Mouse (Mus musculus): Measurements from ENCODE around the gene Gm3448. TPM values are rescaled to one million over a fixed set of nuclear protein-coding genes. Genes with fewer than 3 reads are reported as not detected.
"Not testable (repeated sequence)": the region's sequence is repeated elsewhere in the genome, so short reads cannot be mapped to it uniquely, and the experiment has no call there.

Gene Gm3448
- polyA plus RNA-seq, 1 experiment from 2014 or later: 5.7 TPM

DNA sequence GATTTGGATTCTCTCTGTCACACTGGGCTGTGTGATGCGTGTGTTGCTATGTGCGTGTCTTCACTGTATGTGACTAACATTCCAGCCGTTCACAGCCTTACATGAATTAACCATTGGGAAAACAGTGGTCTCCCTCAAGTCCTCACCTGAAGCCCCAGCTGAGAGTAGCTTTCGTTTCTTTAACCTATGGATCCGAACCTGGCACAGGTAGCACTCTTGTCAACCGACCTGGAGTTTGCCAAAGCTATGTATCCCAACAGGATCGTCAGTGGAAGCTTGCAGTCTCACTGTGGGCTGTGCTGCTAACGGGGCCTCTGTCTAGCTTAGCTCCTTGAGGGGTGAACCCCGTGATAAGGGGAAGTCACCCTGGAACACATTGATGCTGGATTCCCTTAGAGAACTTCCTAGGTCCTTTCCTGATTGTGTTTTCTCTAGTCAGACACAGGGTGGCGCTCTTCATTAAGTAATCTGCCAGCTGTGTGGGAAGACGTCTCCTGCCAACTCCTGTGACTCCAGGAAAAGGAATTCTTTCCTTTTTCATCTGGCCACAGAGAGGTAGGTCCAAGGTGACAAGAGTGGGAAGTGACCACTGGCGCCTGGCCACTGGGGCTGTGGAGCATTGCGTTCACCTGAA, 24.2 kb upstream of the Gm3448 start:
- Histone ChIP-seq H3K4me2 (replicated peaks) (peak overlapping the region; percentile 41), H3K36me3 (peaks cover 39% of the 10 kb centered on the region), H3K9me3 (no peaks in the 10 kb centered on the region), H3K27me3 (peaks cover 4% of the 10 kb centered on the region; the same call in 1 of the 2 replicates), H3K4me3 (replicated peaks) (peak overlapping the region; percentile 22), H3K4me1 (replicated peaks) (peaks cover 8% of the 10 kb centered on the region), H3K27ac (peak overlapping the region; percentile 69), H3K9ac (replicated peaks) (peak overlapping the region; percentile 59; the same call in 1 of the 2 replicates)
- 43% methylated on average over 13 of the region's 13 CpGs for WGBS
- peak; percentile 91 for ATAC-seq

DNA sequence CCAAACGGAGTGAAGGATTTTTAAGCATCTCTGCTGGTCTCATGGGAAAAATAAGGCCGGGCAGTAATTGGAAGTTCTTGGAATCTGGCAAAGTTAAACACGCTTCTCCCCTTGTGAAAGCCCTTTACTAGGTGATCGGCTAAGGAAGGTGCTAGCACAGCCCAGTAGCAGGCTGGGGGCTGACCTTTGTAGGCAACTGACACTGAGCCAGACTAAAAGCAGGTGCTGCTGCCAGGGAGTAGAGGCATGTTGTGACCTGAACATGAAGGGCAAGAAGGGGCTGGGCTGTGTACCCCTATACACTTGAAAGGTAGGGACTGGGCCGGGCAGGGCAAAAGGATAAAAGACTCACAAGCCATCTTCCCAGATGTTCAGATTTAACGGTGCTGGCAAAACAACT, 19.0 kb upstream of the Gm3448 start:
- no peak overlapping the region for H3K4me2 ChIP-seq (replicated peaks)
- H3K27me3 ChIP-seq: no peaks in the 10 kb centered on the region
- H3K9me3 ChIP-seq: no peaks in the 10 kb centered on the region
- no peak overlapping the region for H3K4me3 ChIP-seq (replicated peaks)
- WGBS: 92% methylated on average over 6 of the region's 6 CpGs
- H3K9ac ChIP-seq (replicated peaks): no peak overlapping the region
- ATAC-seq: no peak
- H3K27ac ChIP-seq: no peak overlapping the region
- H3K4me1 ChIP-seq (replicated peaks): no peaks in the 10 kb centered on the region
- H3K36me3 ChIP-seq: peaks cover 84% of the 10 kb centered on the region

DNA sequence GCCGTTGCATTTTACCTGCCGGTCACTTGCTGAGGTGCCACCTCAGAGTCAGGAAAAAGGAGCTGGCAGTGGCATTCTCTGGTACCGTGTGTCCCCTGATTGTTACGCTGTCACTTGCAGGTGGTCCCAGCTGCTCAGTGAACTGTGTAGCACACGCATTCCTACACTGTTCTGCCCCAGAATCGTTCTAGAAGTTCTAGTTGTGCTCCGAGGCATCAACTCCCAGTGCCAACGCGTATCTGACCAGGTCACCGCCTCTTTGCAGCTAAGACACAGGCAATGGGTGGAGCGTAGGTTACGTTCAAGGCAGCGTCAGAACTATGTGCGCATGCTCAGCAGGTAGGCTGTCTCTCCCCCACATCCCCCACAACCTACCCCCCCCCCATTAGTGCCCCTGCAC, 18.3 kb upstream of the Gm3448 start:
- no peak overlapping the region for H3K4me2 ChIP-seq (replicated peaks)
- ATAC-seq: no peak
- 96% methylated on average over 14 of the region's 14 CpGs for WGBS
- H3K9ac ChIP-seq (replicated peaks): no peak overlapping the region
- no peak overlapping the region for H3K27ac ChIP-seq
- H3K4me1 ChIP-seq (replicated peaks): no peaks in the 10 kb centered on the region
- H3K9me3 ChIP-seq: no peaks in the 10 kb centered on the region
- H3K36me3 ChIP-seq: peaks cover 90% of the 10 kb centered on the region
- H3K27me3 ChIP-seq: no peaks in the 10 kb centered on the region
- H3K4me3 ChIP-seq (replicated peaks): no peak overlapping the region

DNA sequence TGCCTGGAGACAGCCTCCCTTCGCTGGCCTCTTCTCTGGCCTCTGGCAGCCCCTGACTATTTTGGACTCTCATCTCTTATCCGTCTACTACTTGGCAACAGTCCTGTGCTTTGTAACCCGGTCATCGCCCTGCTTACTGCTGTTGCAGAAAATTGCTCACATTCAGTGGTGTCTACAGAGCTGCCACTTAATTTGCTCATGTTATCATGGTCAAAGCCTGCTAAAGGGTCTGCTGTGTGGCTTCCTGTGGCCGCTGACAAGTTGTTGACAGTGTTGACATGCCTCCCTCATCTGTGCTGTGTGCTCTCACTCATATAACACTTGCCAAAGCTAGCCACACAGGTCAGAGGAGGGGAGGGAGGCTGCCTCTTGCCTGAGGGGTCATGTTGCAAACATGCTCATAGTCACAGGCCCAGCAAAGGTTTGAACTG, 16.8 kb upstream of the Gm3448 start:
- Histone ChIP-seq H3K9me3 (no peaks in the 10 kb centered on the region), H3K27me3 (no peaks in the 10 kb centered on the region), H3K9ac (replicated peaks) (no peak overlapping the region), H3K36me3 (peaks cover 77% of the 10 kb centered on the region), H3K27ac (no peak overlapping the region), H3K4me2 (replicated peaks) (no peak overlapping the region), H3K4me3 (replicated peaks) (no peak overlapping the region), H3K4me1 (replicated peaks) (no peaks in the 10 kb centered on the region)
- 97% methylated on average over 5 of the region's 5 CpGs for WGBS
- no peak for ATAC-seq

DNA sequence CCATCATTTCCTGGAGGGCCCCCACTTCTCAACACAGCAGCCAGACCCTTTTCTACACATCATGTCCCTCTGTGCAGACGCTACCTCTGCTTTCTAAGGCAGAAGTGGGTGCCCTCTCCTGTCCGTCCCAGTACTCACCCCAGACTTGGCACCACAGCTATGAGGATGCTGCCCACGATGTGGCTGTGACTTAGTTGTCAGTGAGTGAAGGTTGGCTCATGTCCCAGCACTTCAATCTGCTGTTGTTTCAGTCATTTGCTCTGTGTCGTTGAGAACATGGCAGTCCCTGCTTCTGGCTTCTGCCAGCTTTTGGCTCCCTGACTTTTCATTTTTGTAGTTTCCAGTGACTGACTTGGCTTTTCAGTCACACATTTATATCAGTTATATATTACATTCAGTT, 14.6 kb upstream of the Gm3448 start:
- WGBS: 90% methylated on average over 4 of the region's 4 CpGs
- H3K9me3 ChIP-seq: no peaks in the 10 kb centered on the region
- no peak overlapping the region for H3K4me3 ChIP-seq (replicated peaks)
- H3K9ac ChIP-seq (replicated peaks): no peak overlapping the region
- H3K27ac ChIP-seq: no peak overlapping the region
- H3K4me1 ChIP-seq (replicated peaks): no peaks in the 10 kb centered on the region
- no peaks in the 10 kb centered on the region for H3K27me3 ChIP-seq
- peaks cover 55% of the 10 kb centered on the region for H3K36me3 ChIP-seq
- no peak overlapping the region for H3K4me2 ChIP-seq (replicated peaks)
- ATAC-seq: no peak

DNA sequence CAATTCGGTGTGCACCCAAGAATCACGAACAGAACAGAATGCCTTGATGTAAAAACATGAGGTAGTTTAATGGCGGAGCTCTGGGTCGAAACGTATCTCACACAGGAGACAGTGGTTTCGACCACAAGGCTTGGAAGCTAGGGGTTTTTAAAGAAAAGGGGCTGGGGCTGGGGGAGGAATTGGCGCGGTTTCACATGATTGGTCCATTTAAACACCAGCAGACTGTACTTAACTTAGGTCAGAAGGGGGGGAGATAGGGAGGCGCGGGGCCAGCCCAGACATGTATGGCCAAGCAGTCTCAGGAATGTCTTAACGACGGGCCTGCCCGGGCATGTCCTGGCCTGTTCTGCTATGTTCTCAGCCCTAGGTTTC, 12.5 kb upstream of the Gm3448 start:
- H3K4me1 ChIP-seq (replicated peaks); H3K27ac ChIP-seq; H3K4me3 ChIP-seq (replicated peaks); ATAC-seq; H3K9me3 ChIP-seq; H3K27me3 ChIP-seq; H3K4me2 ChIP-seq (replicated peaks); H3K9ac ChIP-seq (replicated peaks): not testable (repeated sequence)
- 94% methylated on average over 12 of the region's 13 CpGs for WGBS
- peaks cover 35% of the 10 kb centered on the region for H3K36me3 ChIP-seq

DNA sequence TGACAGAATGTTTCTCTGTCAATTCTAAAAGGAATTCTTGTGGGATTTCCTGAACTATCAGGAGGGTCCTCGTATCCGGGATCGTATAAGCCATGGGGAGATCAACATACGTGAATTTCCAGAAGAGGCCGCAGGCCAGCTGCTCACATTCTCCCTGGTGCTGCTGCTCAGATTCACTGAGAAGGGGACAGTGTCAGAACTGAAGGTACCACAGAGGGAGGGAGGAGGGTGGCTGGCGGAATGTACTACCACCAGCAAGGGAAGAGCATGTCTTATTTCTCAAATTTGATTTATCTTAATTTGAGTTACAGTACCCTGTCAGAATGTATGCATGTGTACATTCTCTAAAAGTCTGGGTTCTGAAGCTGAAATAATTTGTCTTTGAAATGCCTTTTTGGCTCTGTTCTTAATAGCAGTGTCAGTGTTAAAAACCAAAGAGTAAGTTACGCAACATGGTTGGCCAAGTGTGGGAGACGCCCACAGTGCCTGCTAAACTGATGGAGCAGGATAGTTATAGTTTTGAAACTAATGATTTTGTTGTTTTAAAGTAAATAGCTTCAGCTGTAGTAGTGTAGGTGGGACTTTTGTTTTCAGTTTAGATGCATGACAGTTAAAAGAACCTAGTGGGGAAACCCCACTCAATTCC, 12.0 kb upstream of the Gm3448 start:
- not testable (repeated sequence) for H3K27me3 ChIP-seq; H3K4me2 ChIP-seq (replicated peaks); H3K4me3 ChIP-seq (replicated peaks); ATAC-seq; H3K9ac ChIP-seq (replicated peaks); H3K4me1 ChIP-seq (replicated peaks); H3K9me3 ChIP-seq; H3K27ac ChIP-seq
- peaks cover 30% of the 10 kb centered on the region for H3K36me3 ChIP-seq
- 95% methylated on average over 6 of the region's 8 CpGs for WGBS

DNA sequence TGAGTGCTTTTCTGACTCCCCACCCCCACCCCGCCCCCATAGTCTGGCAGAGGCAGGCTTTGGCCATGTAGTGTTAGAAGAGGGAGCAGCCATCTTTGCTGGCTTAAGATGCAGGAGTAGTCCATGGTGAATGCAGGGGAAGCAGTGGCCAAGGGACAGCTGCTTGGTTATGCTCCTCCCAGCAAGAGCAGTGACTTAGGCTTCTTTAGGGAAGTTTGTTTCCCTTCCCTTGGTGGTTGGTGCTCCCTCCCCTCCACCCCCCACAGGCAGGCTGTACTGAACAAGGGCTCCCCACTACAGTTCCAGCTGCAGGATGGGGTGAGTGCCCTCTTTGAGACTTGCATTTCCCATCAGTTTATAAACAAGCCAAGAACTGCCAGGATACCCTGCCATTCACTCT, 11.4 kb upstream of the Gm3448 start:
- H3K4me3 ChIP-seq (replicated peaks); ATAC-seq; H3K27ac ChIP-seq; H3K27me3 ChIP-seq; H3K4me2 ChIP-seq (replicated peaks); H3K9ac ChIP-seq (replicated peaks); H3K9me3 ChIP-seq; H3K4me1 ChIP-seq (replicated peaks): not testable (repeated sequence)
- peaks cover 25% of the 10 kb centered on the region for H3K36me3 ChIP-seq
- 43% methylated on average over 1 of the region's 1 CpGs for WGBS

DNA sequence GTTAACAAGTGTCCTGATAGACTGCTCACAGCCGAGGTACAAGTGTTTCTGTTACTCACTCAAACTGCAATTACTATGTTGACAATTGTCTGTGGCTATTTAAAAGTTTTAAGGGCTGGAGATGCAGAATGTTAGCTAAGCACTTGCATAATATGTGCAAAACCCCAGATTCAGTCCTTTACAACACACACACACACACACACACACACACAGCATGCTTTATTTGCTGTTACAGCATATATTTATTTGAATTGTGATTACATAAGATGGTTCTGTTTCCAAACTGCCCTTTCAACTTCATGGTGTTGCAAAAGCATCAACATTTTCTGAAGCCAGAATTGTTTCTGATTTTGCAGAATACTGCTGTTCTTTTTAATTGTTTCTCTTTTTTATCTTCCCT, 9.0 kb upstream of the Gm3448 start:
- H3K9ac ChIP-seq (replicated peaks); H3K4me2 ChIP-seq (replicated peaks); H3K9me3 ChIP-seq; H3K27me3 ChIP-seq; H3K36me3 ChIP-seq; H3K4me3 ChIP-seq (replicated peaks); ATAC-seq; H3K4me1 ChIP-seq (replicated peaks); H3K27ac ChIP-seq: not testable (repeated sequence)
- no CpG with 5 or more reads among the region's 1 CpGs for WGBS

DNA sequence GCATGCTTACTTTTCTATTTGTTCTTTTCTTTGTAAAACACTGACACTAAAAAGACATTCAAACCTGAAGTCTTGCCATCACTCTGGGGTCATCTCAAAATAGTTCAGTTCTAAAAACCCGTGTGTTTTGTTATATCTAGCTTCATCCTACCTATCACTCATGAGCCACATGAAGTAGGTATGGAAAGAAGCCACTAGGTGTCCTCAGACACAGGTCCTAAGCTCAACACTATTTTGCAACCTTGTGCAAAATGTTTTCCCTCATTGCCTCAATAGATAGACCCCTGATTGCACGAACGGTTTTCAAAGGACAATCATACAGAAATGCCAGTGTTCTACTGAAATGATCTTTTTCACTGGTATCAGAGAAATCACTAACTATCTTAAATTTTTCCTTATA, 882 bp downstream of the Gm3448 start:
- WGBS: no CpG with 5 or more reads among the region's 3 CpGs
- not testable (repeated sequence) for ATAC-seq; H3K9ac ChIP-seq (replicated peaks); H3K27me3 ChIP-seq; H3K4me1 ChIP-seq (replicated peaks); H3K9me3 ChIP-seq; H3K4me3 ChIP-seq (replicated peaks); H3K36me3 ChIP-seq; H3K27ac ChIP-seq; H3K4me2 ChIP-seq (replicated peaks)

DNA sequence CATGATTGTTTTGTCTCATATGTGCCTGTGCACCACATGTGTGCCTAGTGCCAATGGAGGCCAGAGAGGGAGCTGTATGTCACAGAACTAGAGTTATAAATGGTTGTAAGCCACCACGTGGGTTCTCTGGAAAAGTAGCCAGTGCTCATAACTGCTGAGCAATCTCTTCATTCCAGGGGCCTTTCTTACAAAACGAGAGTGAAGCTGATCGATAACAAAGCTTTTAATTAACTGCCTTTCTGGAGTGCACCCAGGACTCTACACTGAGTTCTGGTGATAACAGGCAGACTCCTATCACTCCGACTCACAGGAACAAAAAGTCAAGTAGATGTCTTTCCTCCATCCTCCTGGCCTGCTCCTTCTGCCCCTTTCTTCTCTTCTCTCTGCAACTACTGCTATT, 9.9 kb downstream of the Gm3448 start:
- not testable (repeated sequence) for H3K9me3 ChIP-seq; ATAC-seq; H3K27ac ChIP-seq; H3K4me2 ChIP-seq (replicated peaks); H3K9ac ChIP-seq (replicated peaks); H3K4me1 ChIP-seq (replicated peaks); H3K36me3 ChIP-seq; H3K4me3 ChIP-seq (replicated peaks); H3K27me3 ChIP-seq
- WGBS: no CpG with 5 or more reads among the region's 4 CpGs

DNA sequence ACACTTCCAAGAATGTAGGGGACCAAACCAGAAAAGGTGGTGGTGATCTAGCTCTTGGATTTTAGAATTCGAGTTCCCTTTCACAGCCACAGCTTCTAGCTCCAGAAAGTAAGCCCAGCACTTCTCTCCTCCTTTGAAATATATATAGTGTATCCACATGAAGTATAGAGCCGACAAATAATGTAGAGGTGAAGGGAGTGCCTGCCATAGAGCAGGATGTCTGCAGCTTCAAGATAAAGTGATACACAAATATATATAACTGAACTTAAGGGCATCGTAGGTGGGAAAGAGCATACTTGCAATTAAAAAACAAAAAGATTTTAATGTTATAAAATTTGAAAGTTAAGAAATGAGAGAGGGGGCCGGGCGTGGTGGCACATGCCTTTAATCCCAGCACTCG, 15.8 kb downstream of the Gm3448 start:
- not testable (repeated sequence) for ATAC-seq; H3K9me3 ChIP-seq; H3K4me1 ChIP-seq (replicated peaks); H3K9ac ChIP-seq (replicated peaks); H3K4me3 ChIP-seq (replicated peaks); H3K27ac ChIP-seq; H3K4me2 ChIP-seq (replicated peaks); H3K27me3 ChIP-seq; H3K36me3 ChIP-seq
- no CpG with 5 or more reads among the region's 6 CpGs for WGBS
